Mouse (Mus musculus) forebrain, embryonic 11.5 days (tissue): ENCODE data around the gene Stxbp3. TPM values are rescaled to one million over a fixed set of nuclear protein-coding genes. Genes with fewer than 3 reads are reported as not detected.

Source experiments
- polyA plus RNA-seq: library from polyadenylated mRNA; unstranded; fragments of >200 nt; fragmentation: Nextera tagmentation; extraction: Ambion mirVana; gene quantifications from 2 replicates; pipeline ENCODE4 v1.2.1, GENCODE M21; 2014

Gene Stxbp3
- polyA plus RNA-seq, 1 experiment from 2014 or later: 22.5 TPM

Other genes with a start within 250 kb of the Stxbp3 start
- gene Wdr47, start 249.2 kb downstream of the Stxbp3 start, polyA plus RNA-seq: 30.1 and 32.2 TPM in 2 replicates
- 64.7 and 73.9 TPM in 2 replicates for gene Clcc1, start 186.6 kb downstream of the Stxbp3 start, polyA plus RNA-seq
- 120 TPM in 2 replicates for gene Gpsm2, start 118.2 kb downstream of the Stxbp3 start, polyA plus RNA-seq
- gene Aknad1, start 100.9 kb downstream of the Stxbp3 start, polyA plus RNA-seq: not detected in 2 replicates
- gene Fndc7, start 49.5 kb upstream of the Stxbp3 start, polyA plus RNA-seq: not detected in 2 replicates
- 66.0 and 71.4 TPM in 2 replicates for gene Prpf38b, start 71.2 kb upstream of the Stxbp3 start, polyA plus RNA-seq
- gene Henmt1, start 99.3 kb upstream of the Stxbp3 start, polyA plus RNA-seq: 0.65 and 1.1 TPM in 2 replicates
- gene Gm9857, start 99.9 kb upstream of the Stxbp3 start, polyA plus RNA-seq: not detected in 2 replicates
- gene Fam102b, start 187.1 kb upstream of the Stxbp3 start, polyA plus RNA-seq: 10.1 and 10.7 TPM in 2 replicates
- gene Slc25a54, start 239.9 kb upstream of the Stxbp3 start, polyA plus RNA-seq: not detected in 2 replicates